Mouse (Mus musculus) liver, postnatal 0 days (tissue): ENCODE data around the gene Clcn7. TPM values are rescaled to one million over a fixed set of nuclear protein-coding genes. Genes with fewer than 3 reads are reported as not detected.

ENCODE experiments used
- ATAC-seq: fragments of 200-750 bp; cut with Nextera tagmentation; 2 replicates; pipeline ENCODE4 v1.8.0; 2017; ENCODE audit warnings: mild to moderate bottlenecking, moderate library complexity
- DNase-seq: peaks from one replicate; pipeline ENCODE4 v3.0.0-alpha.2; 2016
- H3K27ac ChIP-seq: fragments of 300-500 bp; sonication (generic); 2 replicates; pipeline ENCODE4 v1.5.1; 2014; ENCODE audit warnings: antibody characterized with exemption, moderate library complexity, mild to moderate bottlenecking, low read depth
- H3K27me3 ChIP-seq: fragments of 300-500 bp; sonication (generic); 2 replicates; pipeline ENCODE4 v1.6.1; 2014; ENCODE audit warnings: low read length, control low read depth, mixed read lengths; ENCODE audit not compliant: insufficient read depth
- H3K36me3 ChIP-seq: fragments of 300-500 bp; sonication (generic); replicated peaks from 2 replicates; pipeline ENCODE4 v1.6.1; 2014; ENCODE audit warnings: mild to moderate bottlenecking, control low read depth, low read length, moderate library complexity, mixed read lengths; ENCODE audit not compliant: insufficient read depth
- H3K4me1 ChIP-seq: fragments of 300-500 bp; sonication (generic); 2 replicates; pipeline ENCODE4 v1.6.1; 2014; ENCODE audit warnings: antibody characterized with exemption, mild to moderate bottlenecking, control low read depth; ENCODE audit not compliant: insufficient read depth
- H3K4me2 ChIP-seq: fragments of 300-500 bp; sonication (generic); 2 replicates; pipeline ENCODE4 v1.6.1; 2014; ENCODE audit warnings: low read depth, mild to moderate bottlenecking, low read length, moderate library complexity, mixed read lengths
- H3K4me3 ChIP-seq: fragments of 300-500 bp; sonication (generic); 2 replicates; pipeline ENCODE4 v1.5.1; 2014; ENCODE audit warnings: low read depth, low read length
- H3K9ac ChIP-seq: fragments of 300-500 bp; sonication (generic); replicated peaks from 2 replicates; pipeline ENCODE4 v1.6.1; 2014; ENCODE audit warnings: mild to moderate bottlenecking, moderate library complexity
- H3K9me3 ChIP-seq: fragments of 300-500 bp; sonication (generic); 2 replicates; pipeline ENCODE4 v1.6.1; 2016; ENCODE audit warnings: mild to moderate bottlenecking, control low read depth, low read length, mixed read lengths
- CTCF ChIP-seq: sonication (generic); IDR thresholded peaks from 2 replicates; pipeline ENCODE4 v1.5.1; 2016; ENCODE audit warnings: antibody characterized with exemption, low read depth
- EP300 ChIP-seq: IDR thresholded peaks from 2 replicates; pipeline ENCODE4 v1.6.1; 2016; ENCODE audit warnings: antibody characterized with exemption, low read depth, mild to moderate bottlenecking
- WGBS: fragments of 180-500 bp; shearing (Covaris S2); extraction: QIAGEN DNeasy Blood & Tissue Kit; methylation state at CpG from one replicate; pipeline ENCODE4 v1.1.7; 2014; ENCODE audit not compliant: insufficient replicate concordance; 5-methylcytosine and 5-hydroxymethylcytosine counted together
- polyA plus RNA-seq: library from polyadenylated mRNA; unstranded; fragments of >200 nt; fragmentation: Nextera tagmentation; extraction: Ambion mirVana; gene quantifications from 2 replicates; pipeline ENCODE4 v1.2.1, GENCODE M21; 2015

Clcn7 gene
- polyA plus RNA-seq: 7.3 and 8.6 TPM in 2 replicates

DNA sequence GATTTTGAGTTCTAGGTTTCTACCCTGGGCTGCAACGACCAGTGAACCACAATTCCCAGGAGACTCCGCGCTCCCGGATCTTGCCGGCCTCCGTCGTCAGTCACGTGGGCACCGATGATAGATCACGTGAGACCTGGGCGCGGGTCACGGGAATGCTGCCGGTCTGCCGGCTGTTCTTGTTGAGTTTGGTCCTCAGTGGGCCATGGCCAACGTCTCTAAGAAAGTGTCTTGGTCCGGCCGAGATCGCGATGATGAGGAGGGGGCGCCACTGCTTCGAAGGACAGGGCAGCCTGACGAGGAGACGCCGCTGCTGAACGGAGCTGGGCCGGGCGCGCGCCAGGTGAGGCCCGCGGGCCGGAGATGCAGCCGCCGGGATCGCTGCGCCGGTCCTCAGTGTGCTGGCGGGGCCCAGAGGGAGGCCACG lies at the start of gene Clcn7:
Gene Clcn7, plus strand, starts transcription at position 117 of the 424 bp plus-strand sequence.
- peak; percentile 93 for DNase-seq
- Histone ChIP-seq H3K4me2 (peak within 1 kb of the TSS; percentile 80), H3K9ac (peak within 1 kb of the TSS; percentile 84), H3K4me3 (peak within 1 kb of the TSS; percentile 86), H3K4me1 (peaks cover 11% of the 10 kb centered on the region), H3K9me3 (no peaks in the 10 kb centered on the region), H3K36me3 (no peaks in the 10 kb centered on the region), H3K27ac (0 out of 2 replicates have a peak within 1 kb of the TSS, but pooled peaks have one; percentile 26), H3K27me3 (no peaks in the 10 kb centered on the region)
- under 1% methylated on average over 37 of the region's 40 CpGs for WGBS
- TF ChIP-seq CTCF (0 out of 2 replicates have a peak, but pooled peaks have one; percentile 2), EP300 (peak; percentile 40; the same call in 1 of the 2 replicates)
- peak; percentile 97 for ATAC-seq

GRCm38 (mm10) chr17:25083444-25083931 lies 49.7 kb upstream of the Clcn7 start, which contains the start of gene Tmem204:
Tmem204 (minus strand) TSS chr17:25083591.
- DNase-seq (peak; percentile 26), ATAC-seq (peak; percentile 46)
- 57% methylated on average over 7 of the region's 7 CpGs for WGBS
- Histone ChIP-seq H3K9me3 (no peaks in the 10 kb centered on the region), H3K36me3 (no peaks in the 10 kb centered on the region), H3K27ac (peak within 1 kb of the TSS; percentile 70), H3K4me1 (peaks cover 23% of the 10 kb centered on the region), H3K4me2 (peak within 1 kb of the TSS; percentile 2; the same call in 1 of the 2 replicates), H3K4me3 (no peak within 1 kb of the TSS), H3K9ac (no peak within 1 kb of the TSS), H3K27me3 (no peaks in the 10 kb centered on the region)
- TF ChIP-seq EP300 (no peak), CTCF (peak; percentile 72)

DNA sequence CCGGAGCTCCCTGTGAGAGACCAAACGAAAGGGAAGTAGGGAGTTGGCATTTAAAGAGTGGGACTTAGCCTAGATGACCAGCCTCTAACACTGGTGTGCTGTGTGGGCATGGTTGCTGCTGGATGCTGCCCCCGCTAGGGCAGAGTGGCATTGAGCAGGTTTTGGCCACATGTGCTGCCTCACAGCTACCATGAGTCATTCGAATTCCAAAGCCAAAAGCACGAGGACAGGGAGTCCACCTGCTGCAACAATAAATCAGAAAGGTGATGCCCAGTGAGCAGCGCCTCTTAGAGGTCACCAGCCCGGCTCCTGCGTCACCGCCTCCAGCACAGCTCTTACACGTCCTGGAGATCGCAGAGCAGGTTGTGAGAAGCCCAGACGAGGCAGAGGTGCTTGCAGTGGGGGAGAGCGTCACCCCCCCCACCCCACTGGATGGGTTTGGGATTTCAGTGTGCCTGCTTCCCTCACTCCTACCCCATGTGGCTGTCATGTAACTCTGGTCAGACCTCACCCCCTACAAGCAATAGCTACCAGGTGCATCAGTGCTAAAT lies 48.3 kb upstream of the Clcn7 start:
- Histone ChIP-seq H3K27me3 (no peaks in the 10 kb centered on the region), H3K27ac (no peak overlapping the region), H3K9me3 (no peaks in the 10 kb centered on the region), H3K4me3 (no peak overlapping the region), H3K36me3 (no peaks in the 10 kb centered on the region), H3K9ac (no peak overlapping the region), H3K4me2 (no peak overlapping the region), H3K4me1 (peaks cover 23% of the 10 kb centered on the region)
- DNase-seq (peak; percentile 16), ATAC-seq (no peak)
- TF ChIP-seq CTCF (no peak), EP300 (no peak)
- WGBS: 79% methylated on average over 13 of the region's 13 CpGs

DNA sequence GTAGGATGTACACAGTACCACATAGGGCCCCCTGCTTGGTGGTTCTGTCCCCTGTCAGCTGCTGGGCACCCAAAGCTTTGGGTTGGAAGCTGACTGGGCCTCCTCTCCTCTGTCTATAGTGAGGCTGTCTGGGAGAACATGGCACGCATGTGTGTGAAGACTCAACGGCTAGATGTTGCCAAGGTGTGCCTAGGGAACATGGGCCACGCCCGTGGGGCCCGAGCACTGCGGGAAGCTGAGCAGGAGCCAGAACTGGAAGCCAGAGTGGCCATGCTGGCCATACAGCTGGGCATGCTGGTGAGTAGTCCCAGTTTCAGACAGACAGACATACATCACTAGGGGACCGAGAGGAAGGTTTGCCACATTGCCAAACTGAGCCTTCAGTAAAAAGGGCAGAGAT lies 46.5 kb upstream of the Clcn7 start:
- H3K4me3 ChIP-seq: no peak overlapping the region; the same call in 1 of the 2 replicates
- peak; percentile 64 for DNase-seq

DNA sequence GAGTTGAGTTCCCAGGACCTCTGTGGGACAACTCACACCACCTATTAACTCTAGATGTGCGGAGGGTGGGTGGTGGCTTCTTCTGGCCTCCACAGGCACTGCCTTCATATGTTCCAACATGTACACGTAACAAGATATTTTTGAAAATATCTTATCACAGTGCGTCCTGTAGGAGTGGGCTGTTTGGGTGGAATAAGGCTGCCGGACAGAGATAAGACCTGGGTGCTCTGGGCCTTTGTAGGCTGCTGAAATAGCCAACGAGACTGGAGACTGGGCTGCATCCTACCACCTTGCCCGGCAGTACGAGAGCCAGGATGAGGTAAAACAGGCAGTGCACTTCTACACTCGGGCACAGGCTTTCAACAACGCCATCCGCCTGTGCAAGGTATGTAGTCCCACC lies 44.0 kb upstream of the Clcn7 start:
- peak; percentile 92 for ATAC-seq
- peaks cover 34% of the 10 kb centered on the region for H3K36me3 ChIP-seq
- no peaks in the 10 kb centered on the region for H3K9me3 ChIP-seq
- peak overlapping the region; percentile 57 for H3K4me3 ChIP-seq
- peak; percentile 42 for DNase-seq
- H3K4me1 ChIP-seq: peaks cover 23% of the 10 kb centered on the region
- peak overlapping the region; percentile 89 for H3K27ac ChIP-seq
- 56% methylated on average over 10 of the region's 10 CpGs for WGBS
- TF ChIP-seq EP300 (peak; percentile 97), CTCF (0 out of 2 replicates have a peak, but pooled peaks have one; percentile 18)
- H3K27me3 ChIP-seq: no peaks in the 10 kb centered on the region
- H3K9ac ChIP-seq: peak overlapping the region; percentile 69
- H3K4me2 ChIP-seq: peak overlapping the region; percentile 62

More for the DNA sequence above, 46.5 kb upstream of the Clcn7 start:
- Histone ChIP-seq H3K27ac (peak overlapping the region; percentile 67), H3K9ac (0 out of 2 replicates have a peak overlapping the region, but pooled peaks have one; percentile 30), H3K9me3 (no peaks in the 10 kb centered on the region), H3K4me2 (peak overlapping the region; percentile 62), H3K36me3 (peaks cover 11% of the 10 kb centered on the region), H3K4me1 (peaks cover 23% of the 10 kb centered on the region), H3K27me3 (no peaks in the 10 kb centered on the region)
- WGBS: 67% methylated on average over 7 of the region's 7 CpGs
- TF ChIP-seq CTCF (no peak), EP300 (no peak)
- 0 out of 2 replicates have a peak, but pooled peaks have one; percentile 15 for ATAC-seq

- ATAC-seq: no peak
- Histone ChIP-seq H3K9me3 (no peaks in the 10 kb centered on the region), H3K9ac (peak overlapping the region; percentile 69), H3K4me2 (peak overlapping the region; percentile 62), H3K36me3 (peaks cover 46% of the 10 kb centered on the region), H3K4me3 (peak overlapping the region; percentile 57), H3K27ac (peak overlapping the region; percentile 89; the same call in 1 of the 2 replicates), H3K4me1 (peaks cover 23% of the 10 kb centered on the region), H3K27me3 (no peaks in the 10 kb centered on the region)
- TF ChIP-seq EP300 (no peak), CTCF (peak; percentile 48)
- peak; percentile 20 for DNase-seq
- WGBS: 77% methylated on average over 10 of the region's 10 CpGs
Observed at GRCm38 (mm10) chr17:25090450-25090849, 42.7 kb upstream of the Clcn7 start.
